Mouse (Mus musculus) midbrain, embryonic 10.5 days (tissue): Measurements from ENCODE around the gene Zdhhc8. TPM values are rescaled to one million over a fixed set of nuclear protein-coding genes. Genes with fewer than 3 reads are reported as not detected.
A peak's percentile ranks its signal among the peaks of the same experiment; 100 is the strongest.

Experiments used
- DNase-seq: peaks from one replicate; pipeline ENCODE4 v3.0.0-alpha.2; 2017; ENCODE audit warnings: low spot score
- H3K27ac ChIP-seq: fragments of 300-500 bp; sonication (generic); replicated peaks from 2 replicates; pipeline ENCODE4 v1.5.1; 2016; ENCODE audit warnings: mild to moderate bottlenecking
- H3K27me3 ChIP-seq: fragments of 300-500 bp; sonication (generic); 2 replicates; pipeline ENCODE4 v1.6.1; 2016; ENCODE audit warnings: low read depth, mild to moderate bottlenecking; ENCODE audit not compliant: poor library complexity, severe bottlenecking
- H3K36me3 ChIP-seq: fragments of 300-500 bp; sonication (generic); 2 replicates; pipeline ENCODE4 v1.6.1; 2016; ENCODE audit warnings: mild to moderate bottlenecking, moderate library complexity
- H3K4me1 ChIP-seq: fragments of 300-500 bp; sonication (generic); 2 replicates; pipeline ENCODE4 v1.6.1; 2016
- H3K4me3 ChIP-seq: fragments of 300-500 bp; sonication (generic); 2 replicates; pipeline ENCODE4 v1.5.1; 2016; ENCODE audit warnings: mild to moderate bottlenecking, moderate library complexity
- H3K9me3 ChIP-seq: fragments of 300-500 bp; sonication (generic); replicated peaks from 2 replicates; pipeline ENCODE4 v1.6.1; 2016; ENCODE audit warnings: mild to moderate bottlenecking
- WGBS: fragments of 180-500 bp; shearing (Covaris S2); methylation state at CpG from one replicate; pipeline ENCODE4 v1.1.7; 2016; 5-methylcytosine and 5-hydroxymethylcytosine counted together
- polyA plus RNA-seq: library from polyadenylated mRNA; unstranded; fragments of >200 nt; fragmentation: Nextera tagmentation; extraction: Ambion mirVana; gene quantifications from 2 replicates; pipeline ENCODE4 v1.2.1, GENCODE M21; 2016

Gene Zdhhc8
- polyA plus RNA-seq = 9.4 and 11.3 TPM in 2 replicates

DNA sequence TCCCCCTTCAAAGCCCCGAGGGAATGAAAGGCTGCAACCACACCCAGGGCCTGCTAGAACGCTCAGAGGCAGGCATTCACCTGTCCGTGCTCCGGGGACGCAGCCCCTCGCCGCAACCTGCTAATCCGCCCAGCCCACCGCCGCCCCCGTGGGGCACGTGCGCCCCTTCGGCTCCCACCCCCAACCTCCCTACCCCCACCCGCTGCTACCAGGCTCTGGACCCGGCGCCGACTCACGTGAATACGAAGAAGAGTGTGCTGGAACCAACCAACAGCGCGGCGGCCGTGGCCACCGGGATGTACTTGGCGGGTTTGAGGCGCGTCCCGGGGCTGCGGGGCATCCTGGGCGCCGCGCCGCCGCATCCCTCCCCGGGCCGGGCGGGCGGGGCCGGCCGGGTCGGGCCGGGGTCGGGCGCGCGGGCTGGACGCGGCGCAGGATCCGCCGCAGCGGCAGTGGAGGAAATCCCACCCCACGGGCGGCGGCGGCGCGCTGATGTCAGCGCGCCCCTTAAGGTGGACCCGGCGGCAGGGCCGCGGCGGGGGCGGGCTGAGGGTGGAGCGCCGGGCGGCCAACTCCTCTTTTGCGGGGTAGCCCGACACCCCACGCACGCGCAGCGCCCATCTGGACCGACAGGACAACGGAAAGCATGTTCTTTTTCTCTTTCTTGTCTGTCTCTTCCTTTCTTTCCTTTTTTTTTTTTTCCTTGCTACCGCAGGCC is at the start of gene Zdhhc8:
Zdhhc8 (minus strand) TSS at position 466 of the 718 bp plus-strand sequence.
- H3K4me3 ChIP-seq = peak within 1 kb of the TSS; percentile 91
- no peaks in the 10 kb centered on the region for H3K27me3 ChIP-seq
- peak; percentile 66 for DNase-seq
- H3K9me3 ChIP-seq = no peaks in the 10 kb centered on the region
- peaks cover 33% of the 10 kb centered on the region for H3K36me3 ChIP-seq
- peaks cover 34% of the 10 kb centered on the region for H3K4me1 ChIP-seq
- WGBS = under 1% methylated on average over 77 of the region's 79 CpGs
- H3K27ac ChIP-seq = peak within 1 kb of the TSS; percentile 90

DNA sequence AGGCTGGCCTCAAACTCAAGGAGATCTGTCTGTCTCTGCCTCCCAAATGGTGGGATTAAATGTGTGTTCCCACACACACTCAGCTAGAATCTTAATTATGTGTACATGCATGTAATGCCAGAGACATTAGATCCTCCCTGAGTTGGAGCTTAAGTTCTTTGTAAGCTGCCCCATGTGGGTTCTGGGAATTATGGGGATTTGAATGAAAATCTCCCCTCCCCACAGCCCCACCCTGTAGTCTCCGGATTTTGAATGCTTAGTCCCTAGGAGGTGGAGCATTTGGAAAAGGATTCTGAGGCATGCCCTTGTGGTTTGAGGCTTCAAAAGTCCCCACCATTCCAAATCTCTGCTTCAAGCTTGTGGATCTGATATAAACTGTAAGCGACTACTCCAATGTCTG is 40.2 kb upstream of the Zdhhc8 start:
- H3K4me3 ChIP-seq = no peak overlapping the region
- no peak for DNase-seq
- H3K9me3 ChIP-seq = no peaks in the 10 kb centered on the region
- H3K36me3 ChIP-seq = peaks cover 100% of the 10 kb centered on the region
- no peaks in the 10 kb centered on the region for H3K4me1 ChIP-seq
- WGBS = 82% methylated on average over 2 of the region's 2 CpGs
- no peak overlapping the region for H3K27ac ChIP-seq
- no peaks in the 10 kb centered on the region for H3K27me3 ChIP-seq

- H3K9me3 ChIP-seq = no peaks in the 10 kb centered on the region
- no peak overlapping the region for H3K27ac ChIP-seq
- WGBS = 95% methylated on average over 5 of the region's 5 CpGs
- H3K27me3 ChIP-seq = no peaks in the 10 kb centered on the region
- peaks cover 97% of the 10 kb centered on the region for H3K36me3 ChIP-seq
- no peak for DNase-seq
- H3K4me1 ChIP-seq = no peaks in the 10 kb centered on the region
- H3K4me3 ChIP-seq = no peak overlapping the region
Measured at GRCm38 (mm10) chr16:18268182-18268581, 33.2 kb upstream of the Zdhhc8 start.

- H3K4me3 ChIP-seq = no peak overlapping the region
- no peaks in the 10 kb centered on the region for H3K27me3 ChIP-seq
- H3K4me1 ChIP-seq = no peaks in the 10 kb centered on the region
- H3K9me3 ChIP-seq = no peaks in the 10 kb centered on the region
- no peak overlapping the region for H3K27ac ChIP-seq
- DNase-seq = no peak
- H3K36me3 ChIP-seq = peaks cover 97% of the 10 kb centered on the region
- WGBS = 95% methylated on average over 2 of the region's 2 CpGs
Measured at GRCm38 (mm10) chr16:18265024-18265423, 30.1 kb upstream of the Zdhhc8 start.

DNA sequence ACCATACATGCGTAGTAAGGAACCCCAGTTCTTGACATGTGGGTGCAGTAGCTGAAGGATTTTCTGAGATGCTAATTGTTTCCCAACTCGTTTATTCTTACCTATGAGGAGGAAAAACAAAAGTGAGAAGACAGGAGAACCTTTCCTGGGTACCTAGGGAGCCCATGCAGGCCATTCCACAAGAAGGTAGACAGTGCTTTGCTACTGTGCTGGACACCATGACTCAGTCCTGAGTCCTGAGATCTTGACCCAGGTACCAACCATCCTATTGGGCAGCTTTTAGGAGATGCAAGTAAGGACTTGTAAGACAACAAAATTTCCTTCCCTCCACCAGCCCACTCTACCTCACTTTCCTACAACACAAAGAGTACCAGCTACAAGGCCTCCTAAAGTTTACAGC is 23.3 kb upstream of the Zdhhc8 start, which contains the start of gene Gm49776:
Gm49776 (minus strand) TSS at position 101 of the 400 bp plus-strand sequence.
- no peaks in the 10 kb centered on the region for H3K9me3 ChIP-seq
- no peaks in the 10 kb centered on the region for H3K27me3 ChIP-seq
- H3K36me3 ChIP-seq = peaks cover 98% of the 10 kb centered on the region
- no peak for DNase-seq
- no peak within 1 kb of the TSS for H3K4me3 ChIP-seq
- 93% methylated on average over 2 of the region's 2 CpGs for WGBS
- no peaks in the 10 kb centered on the region for H3K4me1 ChIP-seq
- no peak within 1 kb of the TSS for H3K27ac ChIP-seq

GRCm38 (mm10) chr16:18253866-18254265 is 18.9 kb upstream of the Zdhhc8 start:
- Histone ChIP-seq H3K36me3 (peaks cover 91% of the 10 kb centered on the region), H3K27ac (no peak overlapping the region), H3K4me1 (peaks cover 28% of the 10 kb centered on the region), H3K9me3 (no peaks in the 10 kb centered on the region), H3K27me3 (no peaks in the 10 kb centered on the region), H3K4me3 (no peak overlapping the region)
- DNase-seq = no peak
- WGBS = 93% methylated on average over 1 of the region's 1 CpGs

DNA sequence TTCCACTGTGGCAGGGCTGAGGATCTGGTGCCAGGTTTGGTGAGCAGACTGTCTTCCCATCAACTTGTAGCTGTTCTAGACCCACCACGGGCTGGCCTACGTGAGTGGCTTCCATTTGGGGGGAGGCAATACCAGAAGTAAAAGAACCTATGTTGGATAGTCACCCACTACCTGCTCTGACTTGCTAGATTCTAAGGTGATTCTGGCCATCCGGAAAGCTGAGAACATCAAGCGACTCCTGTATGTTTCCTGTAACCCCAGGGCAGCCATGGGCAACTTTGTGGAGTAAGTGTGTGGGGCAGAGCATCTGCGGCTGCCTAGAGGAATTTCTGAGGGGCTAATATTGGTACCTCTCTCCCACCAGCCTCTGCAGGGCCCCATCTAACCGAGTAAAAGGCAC is 17.8 kb upstream of the Zdhhc8 start:
- WGBS = 83% methylated on average over 6 of the region's 6 CpGs
- H3K36me3 ChIP-seq = peaks cover 81% of the 10 kb centered on the region
- H3K4me3 ChIP-seq = no peak overlapping the region
- DNase-seq = no peak
- H3K27me3 ChIP-seq = no peaks in the 10 kb centered on the region
- no peak overlapping the region for H3K27ac ChIP-seq
- peaks cover 28% of the 10 kb centered on the region for H3K4me1 ChIP-seq
- H3K9me3 ChIP-seq = no peaks in the 10 kb centered on the region

DNA sequence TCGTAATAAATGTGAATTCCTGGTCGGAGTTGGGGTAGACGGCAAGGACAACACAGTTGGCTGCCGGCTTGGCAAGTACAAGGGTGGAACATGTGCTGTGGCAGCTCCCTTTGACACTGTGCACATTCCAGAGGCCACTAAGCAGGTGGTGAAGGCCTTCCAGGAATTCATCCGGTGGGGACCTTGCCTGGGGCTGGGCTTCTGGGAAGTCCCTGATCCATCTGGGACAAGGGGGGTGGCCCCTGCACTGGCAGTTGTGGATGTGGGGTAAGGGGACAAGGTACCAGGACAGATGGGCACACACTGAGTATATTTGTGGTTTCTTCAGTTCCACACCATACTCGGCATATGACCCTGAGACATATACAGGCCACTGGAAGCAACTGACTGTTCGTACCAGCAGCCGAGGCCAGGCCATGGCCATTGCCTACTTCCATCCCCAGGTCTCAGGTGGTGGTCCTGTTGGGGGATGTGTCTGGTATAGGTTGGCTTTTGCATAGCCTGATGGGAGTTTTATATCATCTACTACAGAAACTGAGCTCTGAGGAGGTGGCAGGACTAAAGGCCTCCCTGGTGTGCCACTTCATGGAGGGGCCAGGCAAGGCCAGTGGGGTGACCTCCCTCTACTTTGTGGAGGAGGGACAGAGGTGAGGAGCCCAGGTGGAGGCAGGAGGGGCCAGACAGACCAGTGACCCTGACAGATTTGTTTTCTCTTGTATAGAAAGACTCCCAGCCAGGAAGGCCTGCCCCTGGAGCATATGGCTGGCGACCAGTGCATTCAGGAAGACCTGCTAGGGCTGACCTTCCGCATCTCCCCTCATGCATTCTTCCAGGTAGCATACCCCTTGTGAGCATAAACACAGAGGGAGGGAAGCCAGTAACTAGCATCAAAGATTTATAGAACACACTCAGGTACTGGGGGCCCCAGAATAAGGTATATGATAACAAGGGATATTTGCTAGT is 16.2 kb upstream of the Zdhhc8 start:
- Histone ChIP-seq H3K27me3 (no peaks in the 10 kb centered on the region), H3K9me3 (no peaks in the 10 kb centered on the region), H3K36me3 (peaks cover 76% of the 10 kb centered on the region), H3K27ac (no peak overlapping the region; the same call in 1 of the 2 replicates), H3K4me1 (peaks cover 41% of the 10 kb centered on the region), H3K4me3 (peak overlapping the region; percentile 78)
- peak; percentile 43 for DNase-seq
- 83% methylated on average over 10 of the region's 10 CpGs for WGBS

GRCm38 (mm10) chr16:18250231-18250630 is 15.3 kb upstream of the Zdhhc8 start:
- no peaks in the 10 kb centered on the region for H3K9me3 ChIP-seq
- 62% methylated on average over 4 of the region's 4 CpGs for WGBS
- peak overlapping the region; percentile 78 for H3K4me3 ChIP-seq
- H3K27ac ChIP-seq = peak overlapping the region; percentile 98
- DNase-seq = no peak
- H3K27me3 ChIP-seq = no peaks in the 10 kb centered on the region
- H3K4me1 ChIP-seq = peaks cover 50% of the 10 kb centered on the region
- H3K36me3 ChIP-seq = peaks cover 76% of the 10 kb centered on the region

- no peaks in the 10 kb centered on the region for H3K9me3 ChIP-seq
- H3K4me3 ChIP-seq = peak overlapping the region; percentile 78
- peaks cover 53% of the 10 kb centered on the region for H3K4me1 ChIP-seq
- DNase-seq = peak; percentile 52
- H3K36me3 ChIP-seq = peaks cover 76% of the 10 kb centered on the region
- no peaks in the 10 kb centered on the region for H3K27me3 ChIP-seq
- peak overlapping the region; percentile 98 for H3K27ac ChIP-seq
- 10% methylated on average over 27 of the region's 27 CpGs for WGBS
Measured at GRCm38 (mm10) chr16:18249364-18249967, 14.5 kb upstream of the Zdhhc8 start.

DNA sequence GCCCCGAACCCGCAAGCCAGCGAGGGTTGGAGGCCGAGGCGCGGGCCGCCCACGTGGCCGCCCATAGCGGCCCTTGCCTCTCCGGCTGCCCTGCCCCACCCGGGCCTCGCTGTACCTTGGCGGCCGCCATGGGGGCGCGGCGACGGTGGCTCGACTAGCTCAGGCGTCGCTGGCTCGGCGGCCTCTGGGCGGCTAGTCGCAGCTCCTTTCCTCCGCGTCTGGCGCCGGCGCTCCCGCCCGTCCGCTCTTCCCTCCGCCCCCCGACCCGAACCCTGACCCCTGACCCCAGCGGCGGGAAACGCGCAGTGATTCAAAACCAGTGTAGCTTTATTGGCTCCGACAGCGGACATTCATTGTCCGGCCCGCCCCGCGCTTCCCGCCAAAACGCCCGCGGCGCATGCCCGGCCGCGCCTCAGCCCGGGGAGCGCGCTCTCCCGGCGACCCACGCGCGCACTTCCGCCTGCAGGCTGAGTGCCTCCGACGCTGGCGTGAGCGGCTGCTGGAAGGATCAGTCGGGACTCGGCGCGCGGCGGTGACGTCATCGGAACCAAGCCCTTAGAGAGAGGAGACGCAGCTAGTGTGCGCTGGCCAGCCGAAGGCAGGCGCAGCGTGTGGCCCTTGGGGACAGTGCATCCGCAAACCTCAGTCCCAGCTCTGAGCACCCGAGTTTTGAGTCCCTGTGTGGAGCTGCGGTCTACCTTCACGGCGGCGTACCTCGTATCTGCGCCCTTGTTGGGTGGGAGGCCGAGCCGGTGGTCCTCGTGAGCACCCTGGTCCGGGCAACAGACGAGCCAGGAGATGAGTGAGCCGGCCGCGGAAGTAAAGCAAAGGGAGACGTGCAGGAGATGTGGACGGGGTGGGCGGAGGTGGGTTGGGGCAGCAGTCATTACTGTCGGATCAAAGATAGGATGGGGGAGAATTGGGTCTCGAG is 13.8 kb upstream of the Zdhhc8 start, which contains the start of the genes Trmt2a and Ranbp1:
Trmt2a (plus strand) TSS at position 247 of the 931 bp plus-strand sequence.
Ranbp1 (minus strand) TSS at position 300 of the 931 bp plus-strand sequence.
- peak; percentile 99 for DNase-seq
- under 1% methylated on average over 100 of the region's 102 CpGs for WGBS
- H3K4me3 ChIP-seq = peak within 1 kb of the TSS; percentile 78
- no peaks in the 10 kb centered on the region for H3K9me3 ChIP-seq
- H3K27me3 ChIP-seq = no peaks in the 10 kb centered on the region
- peaks cover 54% of the 10 kb centered on the region for H3K4me1 ChIP-seq
- peak within 1 kb of the TSS; percentile 98 for H3K27ac ChIP-seq
- peaks cover 76% of the 10 kb centered on the region for H3K36me3 ChIP-seq
